10 mouse cellular contexts compared by ENCODE assay signal in genomic region chr19:37695762-37696602, GRCm38 (mm10). TPM values are rescaled to one million over a fixed set of nuclear protein-coding genes. Genes with fewer than 3 reads are reported as not detected.
DNase-seq lines count a peak whose midpoint lies in the region; ATAC-seq and TF ChIP-seq lines count a peak whose summit lies in the region.
"Had no signal": no experiment of that assay in that cellular context is flagged by ENCODE, and none has a peak within 500 bp of the region (broad histone marks: within the 10 kb centered on the region; RNA-seq: fewer than 3 reads in every experiment).

No protein-coding gene starts in this region.

- no peak overlapping the region for H3K4me2 ChIP-seq in hindbrain, embryonic 16.5 days (ENCODE audit: low read length)
- H3K4me2 ChIP-seq in hindbrain, postnatal 0 days (ENCODE audit: low read depth, low read length), result peak overlapping the region; percentile 17; the same call in 1 of the 2 replicates
- H3K4me2 ChIP-seq in midbrain, embryonic 15.5 days, result peak overlapping the region; percentile 27

- H3K9me3 ChIP-seq in hindbrain, embryonic 10.5 days, result no peaks in the 10 kb centered on the region
- no peaks in the 10 kb centered on the region; the same call in 1 of the 2 replicates for H3K9me3 ChIP-seq in hindbrain, embryonic 16.5 days (ENCODE audit: control insufficient read depth, low read length)
- H3K9me3 ChIP-seq in hindbrain, postnatal 0 days (ENCODE audit: low read length), result no peaks in the 10 kb centered on the region
- no peaks in the 10 kb centered on the region for H3K9me3 ChIP-seq in midbrain, embryonic 15.5 days

- 2% methylated on average over 42 of the region's 42 CpGs for WGBS in hindbrain, embryonic 10.5 days
- WGBS in hindbrain, embryonic 16.5 days, result 1% methylated on average over 42 of the region's 42 CpGs
- WGBS in hindbrain, postnatal 0 days, result 2% methylated on average over 42 of the region's 42 CpGs
- 4% methylated on average over 42 of the region's 42 CpGs for WGBS in midbrain, embryonic 15.5 days

- TF ChIP-seq CTCF in hindbrain, postnatal 0 days (IDR thresholded peaks at IDR 0.05; ENCODE audit: low read depth), result no peak

- H3K36me3 ChIP-seq in hindbrain, embryonic 10.5 days, result no peaks in the 10 kb centered on the region
- H3K36me3 ChIP-seq in hindbrain, embryonic 16.5 days (ENCODE audit: control insufficient read depth, insufficient read depth, low read length), result no peaks in the 10 kb centered on the region
- H3K36me3 ChIP-seq in hindbrain, postnatal 0 days (ENCODE audit: insufficient read depth, low read length), result no peaks in the 10 kb centered on the region
- no peaks in the 10 kb centered on the region for H3K36me3 ChIP-seq in midbrain, embryonic 15.5 days (replicated peaks)

- peaks cover 51% of the 10 kb centered on the region for H3K4me1 ChIP-seq in hindbrain, embryonic 10.5 days (replicated peaks)
- peaks cover 29% of the 10 kb centered on the region for H3K4me1 ChIP-seq in hindbrain, embryonic 16.5 days (ENCODE audit: control insufficient read depth, insufficient read depth, low read depth, low read length)
- 0 out of 2 replicates have a peak, but pooled peaks cover 4% of the 10 kb centered on the region for H3K4me1 ChIP-seq in hindbrain, postnatal 0 days (ENCODE audit: insufficient read depth, low read length)
- peaks cover 41% of the 10 kb centered on the region for H3K4me1 ChIP-seq in midbrain, embryonic 15.5 days

- H3K27me3 ChIP-seq in hindbrain, embryonic 10.5 days (ENCODE audit: insufficient read depth, poor library complexity, severe bottlenecking), result peaks cover 100% of the 10 kb centered on the region
- H3K27me3 ChIP-seq in hindbrain, embryonic 16.5 days (replicated peaks; ENCODE audit: control insufficient read depth, insufficient read depth, low read length), result peaks cover 91% of the 10 kb centered on the region
- H3K27me3 ChIP-seq in hindbrain, postnatal 0 days (ENCODE audit: insufficient read depth, low read length), result peaks cover 100% of the 10 kb centered on the region
- H3K27me3 ChIP-seq in midbrain, embryonic 15.5 days (replicated peaks), result peaks cover 100% of the 10 kb centered on the region

- no peak overlapping the region for H3K9ac ChIP-seq in hindbrain, embryonic 16.5 days (ENCODE audit: low read depth, low read length)
- H3K9ac ChIP-seq in hindbrain, postnatal 0 days (replicated peaks; ENCODE audit: low read length), result no peak overlapping the region
- H3K9ac ChIP-seq in midbrain, embryonic 15.5 days, result no peak overlapping the region

- peak; percentile 67 for DNase-seq in hindbrain, embryonic 10.5 days (ENCODE audit: low spot score)
- peak; percentile 84 for DNase-seq in embryo, embryonic 10 days (ENCODE audit: low spot score)
- DNase-seq in hindbrain, postnatal 0 days (ENCODE audit: low spot score), result no peak
- DNase-seq in spleen, postnatal 36 days (ENCODE audit: low spot score in 2 of 2), result no peak
- no peak for DNase-seq in frontal cortex, postnatal 14 days (ENCODE audit: low spot score in 2 of 2)
- DNase-seq in gastrocnemius, postnatal 10 days, result no peak
- DNase-seq: heart, adult 18-20 months; spleen, adult 18-20 months had no signal

- no peak overlapping the region for H3K27ac ChIP-seq in hindbrain, embryonic 10.5 days
- H3K27ac ChIP-seq in hindbrain, embryonic 16.5 days (ENCODE audit: low read depth, low read length), result no peak overlapping the region
- H3K27ac ChIP-seq in hindbrain, postnatal 0 days, result no peak overlapping the region
- no peak overlapping the region for H3K27ac ChIP-seq in midbrain, embryonic 15.5 days

- peak overlapping the region; percentile 51 for H3K4me3 ChIP-seq in hindbrain, embryonic 10.5 days
- H3K4me3 ChIP-seq in hindbrain, embryonic 16.5 days (ENCODE audit: low read length), result no peak overlapping the region
- no peak overlapping the region; the same call in 1 of the 2 replicates for H3K4me3 ChIP-seq in hindbrain, postnatal 0 days (ENCODE audit: low read length)
- H3K4me3 ChIP-seq in midbrain, embryonic 15.5 days, result no peak overlapping the region

- no peak for ATAC-seq in hindbrain, embryonic 16.5 days
- no peak for ATAC-seq in hindbrain, postnatal 0 days
- ATAC-seq in midbrain, embryonic 15.5 days (replicated peaks), result no peak

RNA-seq across cellular contexts. Expression of gene Cyp26a1, which starts 1.6 kb away (rescaled TPM):
- polyA plus RNA-seq in hindbrain, embryonic 10.5 days (2016; fragmentation: Nextera tagmentation; extraction: Ambion mirVana), result 39.8 and 42.5 TPM in 2 replicates
- polyA plus RNA-seq in hindbrain, embryonic 16.5 days (2015; fragmentation: Nextera tagmentation; extraction: Ambion mirVana), result 0.09 and 0.20 TPM in 2 replicates
- total RNA-seq in hindbrain, postnatal 0 days (2014; rRNA removed), result 0.11 TPM in 1 of 2 replicates, not detected in the other
- not detected in 2 replicates for polyA plus RNA-seq in hindbrain, postnatal 0 days (2015; fragmentation: Nextera tagmentation; extraction: Ambion mirVana)
- not detected in 2 replicates for polyA plus RNA-seq in midbrain, embryonic 15.5 days (2015; fragmentation: Nextera tagmentation; extraction: Ambion mirVana)
- total RNA-seq in gastrocnemius, postnatal 10 days (2021), result under 1 TPM; 0.52 TPM
- total RNA-seq: heart, adult 18-20 months had no signal

RNA-seq across cellular contexts. Expression of gene Cyp26c1, which starts 10.6 kb away (rescaled TPM):
- 10.0 and 10.1 TPM in 2 replicates for polyA plus RNA-seq in hindbrain, embryonic 10.5 days (2016; fragmentation: Nextera tagmentation; extraction: Ambion mirVana)
- not detected in 2 replicates for polyA plus RNA-seq in hindbrain, embryonic 16.5 days (2015; fragmentation: Nextera tagmentation; extraction: Ambion mirVana)
- total RNA-seq in hindbrain, postnatal 0 days (2014; rRNA removed), result not detected in 2 replicates
- polyA plus RNA-seq in hindbrain, postnatal 0 days (2015; fragmentation: Nextera tagmentation; extraction: Ambion mirVana), result not detected in 2 replicates
- not detected in 2 replicates for polyA plus RNA-seq in midbrain, embryonic 15.5 days (2015; fragmentation: Nextera tagmentation; extraction: Ambion mirVana)
- total RNA-seq in gastrocnemius, postnatal 10 days (2021), result under 1 TPM in 1 of 2 experiments, not detected in 1; 0.20 TPM

Comparison
In these comparisons a context has a peak if more than half of its experiments do, and no peak if none do; other contexts are left out.
1. DNase-seq: peak in hindbrain, embryonic 10.5 days (single experiment) and embryo, embryonic 10 days (single experiment); none in hindbrain, postnatal 0 days (single experiment), spleen, postnatal 36 days (0 of 2), frontal cortex, postnatal 14 days (0 of 2) and gastrocnemius, postnatal 10 days (single experiment).
2. RNA of gene Cyp26a1, which starts 1.6 kb away (polyA plus RNA-seq): 39.8 to 42.5 TPM in hindbrain, embryonic 10.5 days; 0.09 to 0.20 TPM in hindbrain, embryonic 16.5 days, not detected in hindbrain, postnatal 0 days and not detected in midbrain, embryonic 15.5 days; every median in the first group is over 10 times any median in the second.
3. RNA of gene Cyp26c1, which starts 10.6 kb away (polyA plus RNA-seq): 10.0 to 10.1 TPM in hindbrain, embryonic 10.5 days; not detected in hindbrain, postnatal 0 days, not detected in midbrain, embryonic 15.5 days and not detected in hindbrain, embryonic 16.5 days; every median in the first group is over 10 times any median in the second.